Mouse (Mus musculus): ENCODE data around the gene Fam234a.
"Not testable (repeated sequence)": the region's sequence is repeated elsewhere in the genome, so short reads cannot be mapped to it uniquely, and the experiment has no call there.

Gene Fam234a

DNA sequence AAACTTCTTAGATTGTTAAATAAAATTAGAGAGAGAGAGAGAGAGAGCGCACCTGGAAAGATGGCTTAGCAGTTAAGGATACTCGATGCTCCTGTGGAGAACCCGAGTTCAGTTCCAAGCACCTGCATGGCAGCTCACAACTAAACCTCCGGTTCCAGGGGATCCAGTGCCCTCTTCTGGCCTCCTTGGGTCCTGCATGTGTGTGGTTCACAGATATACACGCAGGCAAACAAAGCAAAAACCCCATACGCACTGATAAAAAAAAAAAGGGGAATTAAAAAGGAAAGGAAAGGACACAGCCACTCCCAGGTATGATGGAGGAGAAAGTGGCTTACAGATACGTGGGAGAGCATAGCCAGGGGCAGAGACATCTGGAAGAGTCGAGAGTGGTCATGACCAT, 11.2 kb downstream of the Fam234a start:
- no peak for DNase-seq

DNA sequence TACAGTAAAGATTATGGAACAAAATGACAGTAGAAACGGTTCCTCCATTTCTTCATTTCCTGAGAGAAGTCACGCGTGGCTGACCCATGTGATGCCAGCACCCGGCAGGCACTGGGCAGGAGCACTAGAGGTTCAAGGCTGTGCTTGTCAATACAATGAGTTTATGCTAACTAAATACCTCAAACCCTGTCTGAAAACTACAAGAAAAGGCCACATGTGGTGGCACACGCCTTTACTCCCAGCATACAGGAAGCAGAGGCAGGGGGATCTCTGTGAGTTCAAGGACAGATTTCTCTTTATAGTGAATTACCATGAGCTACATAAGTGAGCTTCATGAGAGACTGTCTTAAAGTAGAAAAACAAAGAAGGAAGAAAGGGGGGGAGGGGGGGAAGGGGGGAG, 12.9 kb downstream of the Fam234a start:
- DNase-seq, result no peak

DNA sequence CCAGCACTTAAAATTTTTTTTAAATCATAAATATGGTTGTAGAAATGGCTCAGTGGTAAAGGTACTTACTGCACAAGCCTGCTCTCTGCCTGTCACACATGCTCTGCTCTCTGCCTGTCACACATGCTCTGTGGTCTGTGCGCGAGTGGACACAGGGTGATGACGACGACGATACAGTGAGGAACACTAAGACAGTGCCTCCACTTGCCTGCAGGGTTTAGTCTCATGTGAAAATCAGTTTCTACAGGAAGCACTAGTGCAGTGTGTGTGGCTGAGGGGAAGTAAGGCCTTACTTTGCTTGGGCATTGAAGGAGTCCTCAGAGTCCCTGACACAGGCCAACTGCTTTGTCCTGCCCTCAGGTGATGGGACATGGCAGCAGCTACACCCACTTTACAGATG, 14.3 kb downstream of the Fam234a start:
- no peak for DNase-seq

DNA sequence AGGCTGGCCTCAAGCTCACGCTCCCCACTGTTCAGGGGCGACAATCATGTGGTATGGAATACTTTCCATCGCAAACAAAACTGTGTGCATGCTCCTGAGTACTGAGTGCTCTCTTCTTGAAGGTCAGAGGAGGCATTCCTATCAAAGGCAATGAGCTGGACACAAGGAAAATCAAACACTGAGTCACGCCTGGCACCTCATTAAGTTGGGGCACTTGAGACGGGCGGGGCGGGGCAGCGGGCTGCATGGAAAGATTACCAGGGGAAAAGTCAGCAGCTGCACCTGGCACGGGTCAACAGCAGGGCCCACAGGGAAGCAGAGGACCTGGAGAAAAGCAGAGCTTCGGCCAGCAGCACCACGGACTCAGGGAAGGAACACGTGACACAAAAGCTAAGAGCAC, 18.9 kb downstream of the Fam234a start:
- DNase-seq, result no peak

DNA sequence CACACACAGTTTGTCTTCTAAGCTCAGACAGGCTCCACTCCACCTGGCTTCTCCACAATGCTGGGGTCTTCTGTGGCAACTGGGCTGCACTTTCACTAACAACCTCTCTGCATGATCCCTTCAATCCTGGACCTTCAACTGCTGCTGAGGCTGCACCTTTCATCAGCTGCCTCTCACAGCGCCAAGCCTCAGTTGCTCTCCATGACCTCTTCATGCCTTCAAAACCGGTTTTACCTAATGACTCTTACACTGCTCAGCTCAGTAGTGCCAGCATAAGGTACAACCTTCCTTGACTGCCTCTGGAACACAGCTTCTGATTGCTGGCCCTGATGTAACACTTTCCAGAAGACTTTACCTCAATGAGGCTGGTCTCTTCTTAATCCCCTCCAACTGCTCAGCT, 22.5 kb downstream of the Fam234a start:
- DNase-seq, result no peak

DNA sequence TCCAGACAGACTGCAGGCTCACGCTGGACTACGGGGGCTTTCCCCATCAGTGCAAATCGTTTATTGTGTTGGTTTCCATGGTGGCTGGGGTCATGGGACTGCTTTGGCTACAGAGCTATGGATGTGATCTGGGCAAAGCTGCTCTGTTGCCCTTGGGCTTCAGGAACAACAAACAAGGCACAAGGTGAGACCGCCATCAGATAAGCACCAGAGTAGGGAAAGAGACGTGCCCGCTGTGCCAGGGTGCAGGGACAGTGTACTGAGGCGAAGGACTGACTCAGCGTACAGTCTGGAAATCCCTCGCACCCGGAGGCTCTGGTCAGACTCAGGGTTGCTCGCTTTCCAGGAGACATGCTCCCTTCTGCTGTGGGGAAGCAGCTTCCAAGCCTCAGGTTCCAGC, 31.4 kb downstream of the Fam234a start:
- DNase-seq, result no peak

DNA sequence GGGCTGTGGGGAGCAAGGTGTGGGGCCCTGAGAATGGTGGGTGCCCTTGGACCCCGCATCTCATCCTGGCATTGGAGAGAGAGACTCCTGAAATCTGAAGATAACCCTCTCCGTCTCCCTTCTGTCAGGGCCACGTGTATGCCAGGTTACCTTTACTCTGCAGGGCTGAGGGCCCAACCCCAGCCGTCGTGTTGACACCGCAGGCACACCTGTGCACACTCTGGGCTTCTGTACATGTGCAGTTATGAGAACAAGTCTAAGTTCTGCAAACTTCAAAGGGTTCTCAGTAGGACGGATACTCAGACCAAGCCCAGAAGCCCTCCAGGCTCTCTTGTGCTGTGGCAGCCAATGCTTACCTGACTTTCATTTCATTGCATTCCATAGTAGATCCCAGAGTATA, 31.8 kb downstream of the Fam234a start:
- DNase-seq, result no peak

DNA sequence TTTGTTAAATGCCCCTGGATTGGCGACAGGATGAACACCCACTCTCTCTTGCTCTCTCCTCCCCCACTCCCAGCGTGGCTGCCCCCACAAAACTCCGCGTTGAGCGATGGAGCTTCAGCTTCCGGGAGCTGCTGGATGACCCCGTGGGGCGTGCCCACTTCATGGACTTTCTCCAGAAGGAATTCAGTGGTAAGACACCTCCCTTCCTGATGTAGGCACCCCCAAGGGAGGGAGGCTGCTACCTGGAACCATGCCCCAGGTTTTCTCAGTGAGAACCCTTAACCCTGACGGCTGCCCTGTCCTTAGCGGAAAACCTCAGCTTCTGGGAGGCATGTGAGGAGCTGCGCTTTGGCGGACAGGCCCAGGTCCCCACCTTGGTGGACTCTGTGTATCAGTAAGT, 36.4 kb downstream of the Fam234a start, which contains the start of gene Arhgdig:
TSS of gene Arhgdig (minus strand) at position 101 of the 400 bp plus-strand sequence.
- DNase-seq, result no peak

DNA sequence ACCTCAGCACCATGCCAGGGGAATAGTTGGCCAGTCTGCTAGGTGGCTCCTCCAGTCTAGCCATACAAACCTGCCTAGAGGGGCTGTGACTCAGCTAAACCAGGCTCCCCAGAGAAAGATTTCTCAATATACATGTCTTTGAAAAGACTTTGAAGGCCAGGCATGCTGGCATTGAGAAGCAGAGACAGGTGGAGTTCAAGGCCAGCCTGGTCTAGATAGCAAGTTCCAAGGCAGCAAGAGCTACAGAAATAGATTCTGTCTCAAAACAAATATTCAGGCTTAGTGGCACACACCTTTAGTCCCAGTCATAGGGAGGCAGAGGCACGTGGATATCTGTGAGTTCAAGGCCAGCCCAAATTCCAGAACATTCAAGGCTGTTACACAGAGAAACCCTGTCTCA, 37.6 kb downstream of the Fam234a start:
- no peak for DNase-seq

DNA sequence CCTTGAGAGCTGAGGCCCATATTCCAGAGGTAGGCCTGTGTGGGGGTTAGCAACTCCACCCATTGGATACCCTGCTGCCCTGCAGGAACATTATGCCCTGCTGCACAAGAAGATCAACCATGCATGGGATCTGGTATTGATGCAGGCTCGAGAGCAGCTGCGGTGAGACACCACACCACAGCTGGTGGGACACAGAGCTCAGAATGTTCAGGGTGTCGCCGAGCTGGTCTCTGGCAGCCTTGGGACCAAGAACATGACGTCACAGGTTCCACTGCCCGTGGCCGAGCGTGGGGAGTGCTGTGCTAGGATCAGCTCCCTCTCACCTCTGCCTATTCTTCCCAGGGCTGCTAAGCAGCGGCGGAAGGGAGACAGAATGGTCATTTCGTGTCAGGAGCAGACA, 39.3 kb downstream of the Fam234a start:
- no peak for DNase-seq

DNA sequence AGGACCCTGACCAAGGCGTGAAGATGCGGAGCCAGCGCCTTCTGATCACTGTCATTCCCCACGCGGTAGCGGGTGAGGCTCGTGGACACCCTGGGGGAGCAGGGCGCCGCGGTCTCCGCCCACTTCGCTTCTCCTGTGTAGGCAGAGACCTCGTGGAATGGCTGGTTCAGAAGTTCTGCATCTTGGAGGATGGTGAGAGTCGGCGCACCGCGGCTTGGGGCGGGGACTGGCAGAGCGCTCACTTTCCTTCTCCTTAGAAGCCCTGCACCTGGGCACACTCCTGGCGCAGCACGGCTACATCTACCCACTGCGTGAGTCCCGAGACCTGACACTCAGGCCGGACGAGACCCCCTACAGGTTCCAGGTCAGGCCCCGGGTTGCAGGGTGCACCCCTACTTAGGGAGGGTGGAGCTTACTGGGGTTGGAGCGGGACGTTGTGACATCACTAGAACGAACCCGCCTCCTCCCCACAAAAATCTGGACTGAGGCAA, 40.7 kb downstream of the Fam234a start:
- peak; percentile 33 for DNase-seq

DNA sequence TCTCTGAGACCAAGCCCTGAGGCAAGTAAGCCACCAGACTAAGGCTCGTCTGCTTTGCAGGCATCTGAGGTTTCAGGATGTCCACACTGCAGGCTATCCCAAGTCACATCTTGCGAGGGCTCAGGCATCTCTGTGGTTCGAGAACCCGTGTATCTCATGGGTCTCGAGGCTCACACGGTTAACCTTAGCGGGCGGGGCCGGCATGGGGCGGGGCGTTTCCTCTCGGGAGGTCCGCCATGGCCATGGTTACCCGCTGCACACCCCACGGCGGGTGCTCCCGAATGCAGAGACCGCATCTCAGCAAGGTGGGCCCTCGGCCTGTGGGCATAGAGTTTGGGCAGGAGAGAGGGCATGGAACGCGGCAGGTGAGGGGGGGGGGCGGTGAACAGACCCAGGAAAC, 41.3 kb downstream of the Fam234a start, which contains the start of gene Rgs11:
TSS of gene Rgs11 (plus strand) at position 215 of the 400 bp plus-strand sequence.
- DNase-seq, result no peak

DNA sequence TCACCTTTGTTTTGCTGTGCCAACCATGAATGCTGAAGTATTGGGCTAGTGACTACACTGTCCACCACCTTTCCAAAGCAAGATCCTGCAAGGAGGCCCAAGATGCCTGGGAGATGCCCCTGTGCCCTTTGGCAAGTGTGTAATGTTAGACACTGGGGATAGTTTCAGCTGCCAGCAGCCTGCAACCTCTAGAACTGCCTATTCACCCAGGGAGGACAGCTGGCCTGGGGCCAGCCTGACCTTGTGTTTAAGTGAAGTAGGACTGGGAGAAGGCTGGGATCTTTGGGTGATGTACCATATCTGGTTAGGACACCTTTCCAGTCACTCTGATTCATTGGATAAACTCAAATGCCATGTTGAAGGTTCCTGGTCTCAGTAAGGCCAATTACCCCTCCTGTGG, 42.0 kb downstream of the Fam234a start:
- no peak for DNase-seq

DNA sequence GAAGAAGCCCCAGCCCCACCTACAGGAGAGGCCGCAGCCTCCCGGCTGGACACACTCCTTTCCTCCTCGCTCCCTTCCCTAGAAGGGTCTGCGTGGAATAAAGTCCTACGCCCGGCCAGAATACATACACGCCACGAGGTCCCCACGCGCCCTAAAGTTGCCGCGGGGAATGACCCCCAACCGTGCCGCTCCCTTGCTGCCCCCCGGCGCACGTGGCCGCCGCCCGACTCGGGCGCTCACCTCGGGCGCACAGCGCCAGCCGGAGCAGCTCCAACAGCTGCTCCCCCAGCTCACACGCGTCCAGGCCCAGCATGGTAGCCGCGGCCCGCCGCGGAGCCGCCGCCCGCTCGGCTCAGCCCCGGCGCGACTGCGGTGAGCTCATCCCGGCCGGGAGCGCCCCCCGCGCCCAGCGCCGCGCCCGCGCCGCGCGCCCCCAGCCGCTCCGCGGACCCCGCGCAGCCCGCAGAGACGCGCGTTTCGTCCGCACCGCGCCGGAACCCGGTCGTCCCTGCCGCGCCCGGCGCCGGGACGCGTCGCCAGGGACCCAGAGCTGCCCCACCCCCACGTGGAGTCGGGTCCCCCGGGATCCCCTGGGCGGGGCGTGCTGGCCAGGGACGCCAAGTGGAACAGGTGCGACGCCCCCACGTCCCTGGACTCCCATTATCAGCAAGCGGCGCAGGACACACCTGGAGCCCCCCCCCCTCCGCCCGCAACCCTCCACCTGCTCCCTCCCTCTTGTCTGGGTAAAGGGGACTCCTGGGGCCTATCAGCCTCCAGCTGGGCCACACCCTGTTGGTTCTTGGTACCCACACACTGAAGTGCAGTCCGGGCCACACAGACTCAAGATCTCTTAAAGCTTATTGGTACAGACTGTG, 43.0 kb downstream of the Fam234a start:
- DNase-seq, result no peak

DNA sequence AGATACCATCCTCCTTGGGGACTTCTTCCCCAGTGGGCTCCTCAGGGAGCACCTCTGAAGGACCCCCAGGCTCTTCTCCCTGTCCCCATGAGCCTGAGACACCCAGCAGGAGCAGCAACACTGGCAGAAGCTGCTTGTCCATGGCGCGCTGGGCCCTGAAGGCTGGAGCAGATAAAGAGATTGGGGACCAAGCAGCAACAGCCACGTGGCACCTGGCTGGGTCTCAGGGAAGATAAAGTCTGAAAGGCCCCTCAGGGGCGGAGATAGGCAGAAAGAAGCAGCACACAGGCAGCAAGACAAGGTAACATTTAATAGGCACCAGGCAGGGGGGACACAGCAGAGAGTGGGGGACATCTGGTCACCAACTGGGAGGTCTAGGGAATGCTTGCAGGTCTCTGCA, 45.1 kb downstream of the Fam234a start, which contains the start of gene Pdia2:
TSS of gene Pdia2 (minus strand) at position 196 of the 400 bp plus-strand sequence.
- no peak for DNase-seq

DNA sequence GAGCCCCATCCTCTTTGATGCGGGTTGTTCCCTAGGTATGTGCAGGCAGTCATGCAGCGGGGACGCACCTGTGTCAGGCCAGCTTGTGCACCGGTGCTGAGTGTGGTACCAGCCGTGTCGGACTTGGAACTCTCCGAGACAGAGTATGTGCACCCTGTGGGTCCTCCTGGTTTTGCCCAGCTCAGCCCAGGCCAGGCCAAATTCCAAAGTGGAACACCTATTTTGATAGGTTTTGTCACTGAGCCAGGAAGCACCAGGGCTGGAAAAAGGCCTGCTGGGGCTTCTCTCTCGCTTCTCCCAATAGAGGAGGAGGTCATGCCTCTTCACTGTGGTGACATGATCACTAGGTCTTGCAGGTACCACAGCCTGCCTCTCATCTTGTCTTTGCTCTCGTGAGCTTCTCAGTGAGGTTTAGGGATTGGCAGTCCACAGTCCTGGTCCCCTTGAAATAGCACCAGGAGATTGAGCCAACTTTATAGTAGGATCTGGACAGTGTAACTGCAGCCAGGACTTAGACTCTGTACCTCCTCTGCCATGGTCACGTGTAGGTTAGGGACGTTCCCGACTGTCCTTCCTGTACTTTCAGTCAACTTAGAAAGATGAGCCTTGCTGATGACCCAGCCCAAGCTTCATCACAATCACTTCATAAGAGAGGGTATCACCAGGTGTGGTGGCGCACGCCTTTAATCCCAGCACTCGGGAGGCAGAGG, 51.4 kb downstream of the Fam234a start:
- no peak for DNase-seq

DNA sequence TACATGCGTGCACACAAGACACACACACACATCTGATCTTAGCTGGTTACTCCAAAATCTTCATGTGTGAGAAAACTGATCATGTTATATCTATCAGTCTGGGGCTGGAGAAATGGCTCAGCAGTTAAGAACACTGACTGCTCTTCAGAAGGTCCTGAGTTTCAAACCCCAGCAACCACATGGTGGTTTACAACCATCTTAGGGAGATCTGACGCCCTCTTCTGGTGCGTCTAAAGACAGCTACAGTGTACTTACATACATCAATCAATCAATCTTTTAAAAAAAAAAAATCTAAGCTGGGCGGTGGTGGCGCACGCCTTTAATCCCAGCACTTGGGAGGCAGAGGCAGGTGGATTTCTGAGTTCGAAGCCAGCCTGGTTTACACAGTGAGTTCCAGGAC, 52.6 kb downstream of the Fam234a start:
- not testable (repeated sequence) for DNase-seq

DNA sequence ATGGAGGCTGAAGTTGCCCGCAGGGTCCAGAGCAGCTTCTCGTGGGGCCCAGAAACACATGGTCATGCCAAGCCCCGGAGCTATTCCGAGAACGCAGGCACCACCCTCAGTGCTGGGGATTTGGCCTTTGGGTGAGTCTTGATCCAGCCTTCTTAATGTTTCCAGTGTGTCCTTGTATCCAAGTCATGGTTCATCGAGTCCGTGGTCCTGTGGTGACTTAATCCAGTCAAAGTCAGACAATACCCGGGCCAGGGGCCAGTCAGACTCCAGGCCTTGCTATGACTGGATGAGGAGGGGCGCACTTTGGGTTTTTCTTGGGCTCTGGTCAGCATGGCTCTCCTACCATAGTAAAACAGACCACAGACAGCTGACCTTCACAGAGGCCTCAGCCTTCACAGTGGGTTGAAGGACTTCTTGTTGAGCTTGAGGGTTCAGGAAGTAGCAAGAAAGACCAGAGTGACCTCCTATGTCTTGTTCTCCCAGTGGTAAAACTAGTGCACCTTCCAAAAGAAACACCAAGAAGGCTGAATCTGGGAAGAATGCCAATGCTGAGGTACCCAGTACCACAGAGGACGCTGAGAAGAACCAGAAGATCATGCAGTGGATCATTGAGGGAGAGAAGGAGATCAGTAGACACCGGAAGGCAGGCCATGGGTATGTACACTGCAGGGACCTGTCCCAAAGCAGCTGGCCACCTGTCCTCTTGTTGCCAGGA, 55.8 kb downstream of the Fam234a start:
- no peak for DNase-seq

DNA sequence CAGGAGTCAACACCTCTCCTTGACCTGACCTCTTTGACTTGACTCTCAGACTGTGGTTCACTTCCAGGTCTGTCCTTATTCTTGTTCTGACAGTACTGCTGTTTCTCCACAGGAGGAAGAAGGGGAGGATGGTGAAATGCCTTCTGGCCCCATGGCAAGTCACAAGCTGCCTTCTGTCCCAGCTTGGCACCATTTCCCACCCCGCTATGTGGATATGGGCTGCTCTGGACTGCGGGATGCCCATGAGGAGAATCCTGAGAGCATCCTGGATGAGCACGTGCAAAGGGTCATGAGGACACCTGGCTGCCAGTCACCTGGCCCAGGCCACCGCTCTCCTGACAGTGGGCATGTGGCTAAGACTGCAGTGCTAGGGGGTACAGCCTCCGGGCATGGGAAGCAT, 56.5 kb downstream of the Fam234a start:
- peak; percentile 69 for DNase-seq

DNA sequence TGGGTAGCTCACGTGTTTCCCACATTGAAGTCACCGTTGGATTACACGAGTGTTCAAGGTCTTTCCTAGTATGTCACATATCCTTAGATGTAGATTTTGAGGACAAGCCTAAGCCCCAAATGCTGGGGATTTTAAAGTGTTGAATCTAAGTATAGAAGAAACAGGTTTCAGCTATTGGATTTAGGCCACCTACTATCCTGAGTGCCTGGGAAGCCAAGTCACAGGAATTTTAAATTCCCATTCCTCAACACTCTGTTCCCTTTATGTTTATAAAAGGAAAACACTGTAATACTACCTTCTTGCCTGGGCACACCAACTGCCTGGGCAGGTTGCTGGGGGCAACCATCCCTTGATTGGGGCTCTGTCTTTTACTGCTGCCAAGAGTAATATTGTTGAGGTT, 62.9 kb downstream of the Fam234a start:
- DNase-seq, result no peak

DNA sequence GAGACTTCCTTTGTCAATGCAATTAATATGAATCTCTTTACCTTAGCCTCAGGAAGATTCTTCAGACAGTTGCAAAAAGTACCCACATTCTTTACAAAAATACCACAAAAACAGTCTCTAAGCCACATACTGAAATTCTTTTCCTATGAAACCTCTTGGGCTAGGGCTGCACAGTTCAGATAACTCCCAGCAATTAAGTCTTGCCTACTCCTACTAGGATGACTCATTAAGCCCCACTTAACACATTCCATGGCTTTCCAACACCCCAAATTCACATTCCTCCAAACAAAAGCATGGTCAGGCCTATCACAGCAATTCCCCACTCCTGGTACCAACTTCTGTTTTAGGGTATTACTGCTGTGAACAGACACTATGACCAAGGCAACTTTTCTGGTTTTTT, 65.4 kb downstream of the Fam234a start:
- no peak for DNase-seq

DNA sequence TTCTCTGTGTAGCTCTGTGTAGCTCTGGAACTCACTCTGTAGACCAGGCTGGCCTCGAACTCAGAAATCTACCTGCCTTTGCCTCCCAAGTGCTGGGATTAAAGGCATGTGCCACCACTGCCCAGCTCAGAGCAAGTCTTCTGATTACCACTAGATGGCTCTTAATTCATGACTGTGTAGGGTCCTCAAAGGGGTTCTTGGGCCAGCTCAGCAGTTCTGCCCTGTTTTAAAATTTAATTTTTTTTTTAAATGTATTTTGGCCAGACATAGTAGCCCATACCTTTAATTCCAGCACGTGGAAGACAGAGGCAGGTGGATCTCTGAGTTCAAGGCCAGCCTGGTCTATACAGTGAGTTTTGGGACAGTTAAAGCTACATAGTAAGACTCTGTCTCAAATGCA, 68.8 kb downstream of the Fam234a start:
- not testable (repeated sequence) for DNase-seq

DNA sequence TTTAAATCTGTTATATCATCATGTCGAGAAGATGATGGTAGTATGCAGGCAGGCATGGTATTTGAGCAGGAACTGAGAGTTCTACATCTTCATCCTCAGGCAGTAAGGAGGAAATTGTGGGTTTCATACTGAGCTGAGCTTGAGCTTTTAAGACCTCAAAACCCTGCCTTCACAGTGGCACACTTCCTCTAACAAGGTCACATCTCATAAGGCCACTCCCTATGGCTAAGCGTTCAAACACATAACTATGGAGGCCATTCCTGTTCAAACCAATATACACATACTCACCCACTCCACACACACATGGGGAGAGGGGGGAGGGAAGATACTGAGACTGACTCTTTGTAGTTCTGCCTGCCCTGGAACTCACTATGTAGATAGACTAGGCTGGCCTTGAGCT, 76.0 kb downstream of the Fam234a start:
- DNase-seq, result no peak

Data from cerebellum, adult 11-12 months (tissue).